Mouse (Mus musculus) heart, postnatal 0 days (tissue): ENCODE measurements at regions not wholly inside any gene's neighbourhood (a gene's known extent, or its start where the extent isn't known, plus 50 kb on each side); places are given as distances from the start of the nearest gene placed in this dataset.

Experiments used
- CTCF ChIP-seq: IDR thresholded peaks from 2 replicates; pipeline ENCODE4 v1.5.1; 2016; ENCODE audit warnings: antibody characterized with exemption, control low read depth, low read depth
- EP300 ChIP-seq: IDR thresholded peaks from 2 replicates; pipeline ENCODE4 v1.6.1; 2016; ENCODE audit warnings: antibody characterized with exemption, low read depth

DNA sequence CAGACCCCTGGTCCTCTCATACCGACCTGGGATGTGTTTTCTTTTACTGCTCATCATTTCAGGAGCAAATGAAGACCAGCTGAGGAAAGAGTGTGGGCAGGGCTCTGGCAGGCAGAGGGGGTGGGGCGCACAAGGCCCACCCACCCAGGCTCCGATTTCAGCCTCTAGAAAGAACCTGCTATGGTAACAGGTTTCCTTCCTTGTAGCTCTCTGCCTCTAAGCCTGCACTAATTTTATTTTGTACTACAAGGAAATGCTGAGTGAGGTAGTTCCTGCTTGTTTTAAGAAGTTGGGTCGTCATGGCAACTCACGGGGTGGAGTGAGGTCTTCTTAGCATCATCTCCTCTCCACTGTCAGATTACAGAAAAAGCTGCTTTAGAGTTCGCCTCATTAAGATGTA lies 69.4 kb upstream of the Vps8 start:
- no peak for TF ChIP-seq CTCF
- TF ChIP-seq EP300, result no peak
